Mouse (Mus musculus) right cerebral cortex, postnatal 36 days (tissue): ENCODE data around the gene Cdiptos.
A peak's percentile ranks its signal among the peaks of the same experiment; 100 is the strongest.

Experiments
- DNase-seq, 2 experiments: peaks; one replicate each; pipeline ENCODE4 v3.0.0; 2022; ENCODE audit warnings: low spot score in 2 of 2, mixed read lengths in 1 of 2

Gene Cdiptos

DNA sequence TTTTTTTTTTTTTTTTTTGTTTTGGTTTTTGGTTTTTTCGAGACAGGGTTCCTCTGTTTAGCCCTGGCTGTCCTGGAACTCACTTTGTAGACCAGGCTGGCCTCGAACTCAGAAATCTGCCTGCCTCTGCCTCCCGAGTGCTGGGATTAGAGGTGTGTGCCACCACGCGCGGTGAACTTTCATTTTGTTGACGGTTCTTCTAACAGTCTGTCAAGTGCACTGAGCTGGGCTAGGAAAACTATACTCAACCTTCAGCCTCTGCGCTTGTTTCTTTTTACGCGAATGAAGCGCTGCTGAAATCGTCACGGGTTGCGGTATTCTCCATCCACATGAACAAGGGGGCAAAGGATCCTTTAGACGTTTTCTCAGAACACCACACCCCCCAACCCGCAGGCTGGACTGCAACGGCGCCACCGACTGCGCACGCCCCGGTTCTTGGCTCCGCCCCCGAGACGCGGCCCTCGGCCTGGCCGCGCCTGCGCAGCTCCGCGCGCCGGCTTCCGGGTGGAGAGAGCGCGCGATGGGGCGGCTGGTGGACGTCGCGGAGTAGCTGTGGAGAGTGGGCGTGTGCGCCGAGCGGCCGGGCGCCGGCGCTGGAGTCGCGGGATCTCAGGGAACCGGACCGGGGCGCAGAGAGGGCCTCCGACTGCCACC lies 47.4 kb downstream of the Cdiptos start, which contains the start of gene Kctd13:
Gene Kctd13, plus strand, starts transcription at position 496 of the 654 bp plus-strand sequence.
- peak; percentile 82 to 85 for DNase-seq

GRCm38 (mm10) chr7:126926299-126926698 lies 49.6 kb downstream of the Cdiptos start:
- no peak for DNase-seq

GRCm38 (mm10) chr7:126923999-126924398 lies 51.9 kb downstream of the Cdiptos start:
- DNase-seq, result no peak

DNA sequence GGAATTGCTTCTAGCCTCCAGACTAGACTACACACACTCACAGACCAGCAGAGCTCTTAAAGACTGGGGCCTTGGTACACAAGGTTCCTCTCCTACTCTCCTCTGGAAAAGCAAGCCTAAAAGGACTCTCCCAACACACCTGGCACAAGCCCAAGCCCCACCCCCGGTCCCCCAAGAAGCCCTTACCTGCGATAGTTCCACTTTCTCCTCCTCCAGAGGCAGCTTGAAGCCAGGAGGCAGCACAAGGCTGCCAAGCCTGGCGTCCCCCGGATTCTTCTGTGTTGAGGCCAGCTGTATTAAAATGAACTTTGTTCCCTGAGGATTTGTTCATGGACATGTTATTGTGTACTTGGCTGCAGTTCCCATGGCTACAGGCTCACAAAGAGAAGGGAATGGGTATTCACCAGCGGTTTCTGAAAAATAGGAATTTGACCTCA lies 53.3 kb downstream of the Cdiptos start, which contains the start of gene Tmem219:
Gene Tmem219, minus strand, starts transcription at position 294 of the 437 bp plus-strand sequence.
- DNase-seq, result no peak
